Mouse (Mus musculus): ENCODE results near the gene Ankrd50.

DNA sequence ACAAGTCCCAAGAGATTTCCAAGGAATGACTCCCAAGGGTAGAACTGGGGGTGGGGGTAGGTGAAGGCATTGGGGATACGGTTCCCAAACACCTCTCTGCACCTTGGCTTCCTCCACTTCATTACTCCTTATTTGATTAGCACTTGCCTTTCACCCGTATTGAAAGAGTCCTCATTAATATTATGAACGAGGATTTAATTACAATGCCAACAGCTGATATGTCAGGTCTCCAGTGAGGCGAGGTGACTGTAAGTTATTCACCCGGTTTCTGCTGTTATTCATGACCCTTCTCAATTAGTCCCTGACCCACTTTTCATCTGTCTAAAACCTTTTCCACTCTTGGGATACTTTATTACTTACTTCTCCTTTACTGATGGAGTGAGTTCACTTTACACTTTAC lies 17.5 kb upstream of the Ankrd50 start:
- TF ChIP-seq CTCF (IDR thresholded peaks at IDR 0.05) (no peak), POLR2A (IDR thresholded peaks at IDR 0.05; ENCODE audit: insufficient read depth, low read depth, low read length) (no peak), EP300 (IDR thresholded peaks at IDR 0.05; ENCODE audit: insufficient read depth, low read depth, low read length) (no peak)
